Mouse (Mus musculus) limb, embryonic 11.5 days (tissue): Measurements from ENCODE around the gene Abhd4. TPM values are rescaled to one million over a fixed set of nuclear protein-coding genes. Genes with fewer than 3 reads are reported as not detected.

Experiments
- ATAC-seq: fragments of 200-750 bp; cut with Nextera tagmentation; 2 replicates; pipeline ENCODE4 v1.8.0; 2017; ENCODE audit warnings: low read depth; ENCODE audit not compliant: insufficient number of reproducible peaks, low FRiP score, low TSS enrichment
- DNase-seq: peaks from one replicate; pipeline ENCODE4 v3.0.0-alpha.2; 2015; ENCODE audit warnings: low spot score
- H3K27ac ChIP-seq: fragments of 300-500 bp; sonication (generic); replicated peaks from 2 replicates; pipeline ENCODE4 v1.5.1; 2014; ENCODE audit warnings: low read depth, mild to moderate bottlenecking, low read length
- H3K27me3 ChIP-seq: fragments of 300-500 bp; sonication (generic); 2 replicates; pipeline ENCODE4 v1.6.1; 2014; ENCODE audit warnings: mild to moderate bottlenecking, low read length, mixed read lengths; ENCODE audit not compliant: control insufficient read depth, insufficient read depth
- H3K36me3 ChIP-seq: fragments of 300-500 bp; sonication (generic); 2 replicates; pipeline ENCODE4 v1.6.1; 2014; ENCODE audit warnings: mild to moderate bottlenecking, low read length, moderate library complexity, mixed read lengths; ENCODE audit not compliant: control insufficient read depth, insufficient read depth
- H3K4me1 ChIP-seq: fragments of 300-500 bp; sonication (generic); 2 replicates; pipeline ENCODE4 v1.6.1; 2014; ENCODE audit warnings: low read length, mixed read lengths; ENCODE audit not compliant: control insufficient read depth, insufficient read depth
- H3K4me2 ChIP-seq: fragments of 300-500 bp; sonication (generic); 2 replicates; pipeline ENCODE4 v1.6.1; 2014; ENCODE audit warnings: low read depth, mild to moderate bottlenecking, moderate library complexity; ENCODE audit not compliant: severe bottlenecking
- H3K4me3 ChIP-seq: fragments of 300-500 bp; sonication (generic); 2 replicates; pipeline ENCODE4 v1.5.1; 2014; ENCODE audit warnings: low read depth, low read length
- H3K9ac ChIP-seq: fragments of 300-500 bp; sonication (generic); 2 replicates; pipeline ENCODE4 v1.6.1; 2014; ENCODE audit warnings: mild to moderate bottlenecking, low read length
- H3K9me3 ChIP-seq: fragments of 300-500 bp; sonication (generic); 2 replicates; pipeline ENCODE4 v1.6.1; 2016; ENCODE audit warnings: low read length; ENCODE audit not compliant: control insufficient read depth
- WGBS: fragments of 180-500 bp; shearing (Covaris S2); extraction: QIAGEN DNeasy Blood & Tissue Kit; methylation state at CpG from one replicate; pipeline ENCODE4 v1.1.7; 2014; 5-methylcytosine and 5-hydroxymethylcytosine counted together
- polyA plus RNA-seq: library from polyadenylated mRNA; unstranded; fragments of >200 nt; fragmentation: Nextera tagmentation; extraction: Ambion mirVana; gene quantifications from 2 replicates; pipeline ENCODE4 v1.2.1, GENCODE M21; 2014

Gene Abhd4
- polyA plus RNA-seq, 1 experiment from 2014 or later, result 38.9 TPM

- H3K27me3 ChIP-seq, result no peaks in the 10 kb centered on the region
- H3K4me3 ChIP-seq, result no peak overlapping the region
- no peak overlapping the region for H3K27ac ChIP-seq
- peaks cover 2% of the 10 kb centered on the region for H3K4me1 ChIP-seq
- 59% methylated on average over 10 of the region's 10 CpGs for WGBS
- no peaks in the 10 kb centered on the region for H3K9me3 ChIP-seq
- no peak overlapping the region for H3K4me2 ChIP-seq
- DNase-seq (no peak), ATAC-seq (no peak)
- no peak overlapping the region for H3K9ac ChIP-seq
- H3K36me3 ChIP-seq, result peaks cover 2% of the 10 kb centered on the region; the same call in 1 of the 2 replicates
These were observed 11.1 kb downstream of the Abhd4 start for GRCm38 (mm10) chr14:54265093-54265492.

- Histone ChIP-seq H3K27ac (no peak overlapping the region), H3K9me3 (no peaks in the 10 kb centered on the region), H3K4me1 (no peaks in the 10 kb centered on the region), H3K27me3 (no peaks in the 10 kb centered on the region), H3K36me3 (peaks cover 2% of the 10 kb centered on the region; the same call in 1 of the 2 replicates), H3K4me2 (no peak overlapping the region), H3K9ac (no peak overlapping the region), H3K4me3 (no peak overlapping the region)
- 78% methylated on average over 6 of the region's 6 CpGs for WGBS
- ATAC-seq (no peak), DNase-seq (no peak)
These were observed 12.0 kb downstream of the Abhd4 start for GRCm38 (mm10) chr14:54265951-54266350.

- no peak overlapping the region for H3K4me3 ChIP-seq
- H3K27ac ChIP-seq, result no peak overlapping the region
- no peak overlapping the region for H3K4me2 ChIP-seq
- no peaks in the 10 kb centered on the region for H3K27me3 ChIP-seq
- 89% methylated on average over 10 of the region's 10 CpGs for WGBS
- no peak overlapping the region for H3K9ac ChIP-seq
- no peaks in the 10 kb centered on the region for H3K9me3 ChIP-seq
- ATAC-seq, result no peak
- no peak for DNase-seq
- H3K36me3 ChIP-seq, result peaks cover 2% of the 10 kb centered on the region; the same call in 1 of the 2 replicates
- H3K4me1 ChIP-seq, result no peaks in the 10 kb centered on the region
These were observed 14.0 kb downstream of the Abhd4 start for GRCm38 (mm10) chr14:54267966-54268365.

GRCm38 (mm10) chr14:54269566-54269965, 15.6 kb downstream of the Abhd4 start:
- WGBS, result 89% methylated on average over 3 of the region's 3 CpGs
- Histone ChIP-seq H3K9ac (no peak overlapping the region), H3K4me2 (no peak overlapping the region), H3K27me3 (no peaks in the 10 kb centered on the region), H3K27ac (no peak overlapping the region), H3K9me3 (no peaks in the 10 kb centered on the region), H3K4me3 (no peak overlapping the region), H3K36me3 (no peaks in the 10 kb centered on the region), H3K4me1 (no peaks in the 10 kb centered on the region)
- no peak for DNase-seq
- ATAC-seq, result no peak

GRCm38 (mm10) chr14:54270413-54270812, 16.4 kb downstream of the Abhd4 start:
- Histone ChIP-seq H3K4me1 (no peaks in the 10 kb centered on the region), H3K36me3 (no peaks in the 10 kb centered on the region), H3K27me3 (no peaks in the 10 kb centered on the region), H3K9ac (no peak overlapping the region), H3K9me3 (no peaks in the 10 kb centered on the region), H3K4me3 (no peak overlapping the region), H3K27ac (no peak overlapping the region), H3K4me2 (no peak overlapping the region)
- ATAC-seq (no peak), DNase-seq (no peak)
- 93% methylated on average over 3 of the region's 3 CpGs for WGBS

- DNase-seq (no peak), ATAC-seq (no peak)
- Histone ChIP-seq H3K9ac (no peak overlapping the region), H3K4me1 (no peaks in the 10 kb centered on the region), H3K4me2 (no peak overlapping the region), H3K36me3 (no peaks in the 10 kb centered on the region), H3K27ac (no peak overlapping the region), H3K27me3 (no peaks in the 10 kb centered on the region), H3K9me3 (no peaks in the 10 kb centered on the region), H3K4me3 (no peak overlapping the region)
- WGBS, result 87% methylated on average over 3 of the region's 3 CpGs
These were observed 18.1 kb downstream of the Abhd4 start for GRCm38 (mm10) chr14:54271976-54272606.

- no peaks in the 10 kb centered on the region for H3K9me3 ChIP-seq
- no peaks in the 10 kb centered on the region for H3K4me1 ChIP-seq
- DNase-seq (no peak), ATAC-seq (no peak)
- H3K27me3 ChIP-seq, result no peaks in the 10 kb centered on the region
- no peak overlapping the region for H3K9ac ChIP-seq
- no peak overlapping the region for H3K27ac ChIP-seq
- H3K4me2 ChIP-seq, result no peak overlapping the region
- H3K4me3 ChIP-seq, result no peak overlapping the region
- 91% methylated on average over 3 of the region's 3 CpGs for WGBS
- no peaks in the 10 kb centered on the region for H3K36me3 ChIP-seq
These were observed 18.7 kb downstream of the Abhd4 start for GRCm38 (mm10) chr14:54272696-54273095.

- H3K4me1 ChIP-seq, result no peaks in the 10 kb centered on the region
- H3K9me3 ChIP-seq, result no peaks in the 10 kb centered on the region
- no peak overlapping the region for H3K9ac ChIP-seq
- ATAC-seq (no peak), DNase-seq (no peak)
- H3K4me2 ChIP-seq, result no peak overlapping the region
- no peak overlapping the region for H3K27ac ChIP-seq
- 89% methylated on average over 2 of the region's 2 CpGs for WGBS
- no peaks in the 10 kb centered on the region for H3K36me3 ChIP-seq
- H3K4me3 ChIP-seq, result no peak overlapping the region
- no peaks in the 10 kb centered on the region for H3K27me3 ChIP-seq
These were observed 22.5 kb downstream of the Abhd4 start for GRCm38 (mm10) chr14:54276446-54276845.

- DNase-seq (no peak), ATAC-seq (no peak)
- 72% methylated on average over 1 of the region's 1 CpGs for WGBS
These were observed 30.9 kb downstream of the Abhd4 start, which contains the start of gene Olfr49 for GRCm38 (mm10) chr14:54284839-54285238. Gene Olfr49, minus strand, starts transcription at chr14:54284939.

More at GRCm38 (mm10) chr14:54284839-54285238, 30.9 kb downstream of the Abhd4 start, which contains the start of gene Olfr49:
- Histone ChIP-seq H3K9ac (no peak within 1 kb of the TSS), H3K27me3 (no peaks in the 10 kb centered on the region), H3K4me1 (no peaks in the 10 kb centered on the region), H3K36me3 (no peaks in the 10 kb centered on the region), H3K9me3 (no peaks in the 10 kb centered on the region), H3K4me2 (no peak within 1 kb of the TSS), H3K27ac (no peak within 1 kb of the TSS), H3K4me3 (no peak within 1 kb of the TSS)
